ENCODE assay signal across 8 mouse cellular contexts in genomic region chr17:15065391-15066024, GRCm38 (mm10). TPM values are rescaled to one million over a fixed set of nuclear protein-coding genes. Genes with fewer than 3 reads are reported as not detected.
A peak's percentile ranks its signal among the peaks of the same experiment; 100 is the strongest.
DNase-seq lines count a peak whose midpoint lies in the region; ATAC-seq and TF ChIP-seq lines count a peak whose summit lies in the region.

No protein-coding gene starts in this region.

- WGBS in hindbrain, postnatal 0 days: 43% methylated on average over 13 of the region's 13 CpGs
- WGBS in midbrain, embryonic 15.5 days: 41% methylated on average over 13 of the region's 13 CpGs
- WGBS in stomach, postnatal 0 days: 40% methylated on average over 13 of the region's 13 CpGs

- H3K36me3 ChIP-seq in hindbrain, postnatal 0 days (ENCODE audit: insufficient read depth, low read length): peaks cover 6% of the 10 kb centered on the region; the same call in 1 of the 2 replicates
- H3K36me3 ChIP-seq in midbrain, embryonic 15.5 days (replicated peaks): no peaks in the 10 kb centered on the region; the same call in 1 of the 2 replicates
- H3K36me3 ChIP-seq in stomach, postnatal 0 days (ENCODE audit: control insufficient read depth, insufficient read depth, low read length): peaks cover 2% of the 10 kb centered on the region; the same call in 1 of the 2 replicates

- peak; percentile 77 for DNase-seq in testis, postnatal 10 days (ENCODE audit: low spot score)
- no peak for DNase-seq in testis, postnatal 14 days (ENCODE audit: low spot score)
- DNase-seq in cerebellum, postnatal 14 days: peak; percentile 80
- DNase-seq in frontal cortex, postnatal 36 days (ENCODE audit: low spot score in 2 of 2): peak; percentile 69 to 70
- DNase-seq in hindbrain, postnatal 0 days (ENCODE audit: low spot score): peak; percentile 86
- peak; percentile 55 for DNase-seq in left cerebral cortex, postnatal 4 days
- DNase-seq in stomach, postnatal 0 days (ENCODE audit: low spot score): peak; percentile 80

- TF ChIP-seq CTCF in hindbrain, postnatal 0 days (IDR thresholded peaks at IDR 0.05; ENCODE audit: low read depth): peak; percentile 88
- peak; percentile 89 for TF ChIP-seq CTCF in stomach, postnatal 0 days (IDR thresholded peaks at IDR 0.05; ENCODE audit: low read depth)

- H3K4me1 ChIP-seq in hindbrain, postnatal 0 days (ENCODE audit: insufficient read depth, low read length): peaks cover 4% of the 10 kb centered on the region; the same call in 1 of the 2 replicates
- peaks cover 8% of the 10 kb centered on the region for H3K4me1 ChIP-seq in midbrain, embryonic 15.5 days
- no peaks in the 10 kb centered on the region for H3K4me1 ChIP-seq in stomach, postnatal 0 days (replicated peaks; ENCODE audit: control insufficient read depth, insufficient read depth)

- no peak for TF ChIP-seq EP300 in stomach, postnatal 0 days (optimal IDR thresholded peaks at IDR 0.05)

- intact Hi-C loops in left cerebral cortex, postnatal 4 days (cut with DNase I): loop anchor here (2.0 kb wide), 1 partner anchor 313 kb away; no protein-coding TSS in a partner anchor

- 0 out of 2 replicates have a peak overlapping the region, but pooled peaks have one; percentile 9 for H3K9ac ChIP-seq in hindbrain, postnatal 0 days (replicated peaks; ENCODE audit: low read length)
- H3K9ac ChIP-seq in midbrain, embryonic 15.5 days: peak overlapping the region; percentile 31
- H3K9ac ChIP-seq in stomach, postnatal 0 days (ENCODE audit: low read length): no peak overlapping the region

- no peak overlapping the region for H3K27ac ChIP-seq in hindbrain, postnatal 0 days
- peak overlapping the region; percentile 75 for H3K27ac ChIP-seq in midbrain, embryonic 15.5 days
- H3K27ac ChIP-seq in stomach, postnatal 0 days (replicated peaks): no peak overlapping the region

- peak; percentile 86 for ATAC-seq in hindbrain, postnatal 0 days
- ATAC-seq in midbrain, embryonic 15.5 days (replicated peaks): peak; percentile 89
- ATAC-seq in stomach, postnatal 0 days (ENCODE audit: low FRiP score, low TSS enrichment): peak; percentile 70

- peak overlapping the region; percentile 42 for H3K4me2 ChIP-seq in hindbrain, postnatal 0 days (ENCODE audit: low read depth, low read length)
- peak overlapping the region; percentile 46 for H3K4me2 ChIP-seq in midbrain, embryonic 15.5 days
- 0 out of 2 replicates have a peak overlapping the region, but pooled peaks have one; percentile 21 for H3K4me2 ChIP-seq in stomach, postnatal 0 days (replicated peaks; ENCODE audit: low read depth)

- no peak overlapping the region for H3K4me3 ChIP-seq in hindbrain, postnatal 0 days (ENCODE audit: low read length)
- peak overlapping the region; percentile 23 for H3K4me3 ChIP-seq in midbrain, embryonic 15.5 days
- H3K4me3 ChIP-seq in stomach, postnatal 0 days (ENCODE audit: low read depth, low read length): no peak overlapping the region

- H3K27me3 ChIP-seq in hindbrain, postnatal 0 days (ENCODE audit: insufficient read depth, low read length): no peaks in the 10 kb centered on the region
- H3K27me3 ChIP-seq in midbrain, embryonic 15.5 days (replicated peaks): no peaks in the 10 kb centered on the region
- H3K27me3 ChIP-seq in stomach, postnatal 0 days (ENCODE audit: control insufficient read depth, insufficient read depth, low read length): no peaks in the 10 kb centered on the region

- no peaks in the 10 kb centered on the region for H3K9me3 ChIP-seq in hindbrain, postnatal 0 days (ENCODE audit: low read length)
- no peaks in the 10 kb centered on the region for H3K9me3 ChIP-seq in midbrain, embryonic 15.5 days
- H3K9me3 ChIP-seq in stomach, postnatal 0 days (ENCODE audit: control insufficient read depth, low read length): no peaks in the 10 kb centered on the region

RNA-seq across cellular contexts. Expression of gene Gm3448, which starts 24.2 kb away (rescaled TPM):
- total RNA-seq in hindbrain, postnatal 0 days (2014; rRNA removed): 0.99 and 1.7 TPM in 2 replicates
- polyA plus RNA-seq in hindbrain, postnatal 0 days (2015; fragmentation: Nextera tagmentation; extraction: Ambion mirVana): 1.4 and 2.3 TPM in 2 replicates
- total RNA-seq in left cerebral cortex, postnatal 4 days (2021): 1 to 10 TPM; 6.6 to 7.7 TPM
- polyA plus RNA-seq in midbrain, embryonic 15.5 days (2015; fragmentation: Nextera tagmentation; extraction: Ambion mirVana): 3.9 and 5.0 TPM in 2 replicates
- polyA plus RNA-seq in stomach, postnatal 0 days (2015; fragmentation: Nextera tagmentation; extraction: Ambion mirVana): 2.9 and 3.9 TPM in 2 replicates

RNA-seq across cellular contexts. Expression of gene Tcte3, which starts 24.2 kb away (rescaled TPM):
- total RNA-seq in hindbrain, postnatal 0 days (2014; rRNA removed): not detected in 2 replicates
- polyA plus RNA-seq in hindbrain, postnatal 0 days (2015; fragmentation: Nextera tagmentation; extraction: Ambion mirVana): 1.0 and 2.3 TPM in 2 replicates
- total RNA-seq in left cerebral cortex, postnatal 4 days (2021): 1 to 10 TPM in 1 of 2 experiments, under 1 TPM in 1; 0.79 to 3.2 TPM
- 0.53 TPM in 1 of 2 replicates, not detected in the other for polyA plus RNA-seq in midbrain, embryonic 15.5 days (2015; fragmentation: Nextera tagmentation; extraction: Ambion mirVana)
- polyA plus RNA-seq in stomach, postnatal 0 days (2015; fragmentation: Nextera tagmentation; extraction: Ambion mirVana): 0.79 and 1.3 TPM in 2 replicates

RNA-seq across cellular contexts. Expression of gene Ermard, which starts 24.5 kb away (rescaled TPM):
- 37.8 and 44.2 TPM in 2 replicates for total RNA-seq in hindbrain, postnatal 0 days (2014; rRNA removed)
- polyA plus RNA-seq in hindbrain, postnatal 0 days (2015; fragmentation: Nextera tagmentation; extraction: Ambion mirVana): 54.0 and 59.2 TPM in 2 replicates
- 10 to 100 TPM; 56.5 to 58.0 TPM for total RNA-seq in left cerebral cortex, postnatal 4 days (2021)
- polyA plus RNA-seq in midbrain, embryonic 15.5 days (2015; fragmentation: Nextera tagmentation; extraction: Ambion mirVana): 85.6 and 91.8 TPM in 2 replicates
- 33.3 and 36.2 TPM in 2 replicates for polyA plus RNA-seq in stomach, postnatal 0 days (2015; fragmentation: Nextera tagmentation; extraction: Ambion mirVana)

RNA-seq across cellular contexts. Expression of gene Gm3435, which starts 55.5 kb away (rescaled TPM):
- total RNA-seq in hindbrain, postnatal 0 days (2014; rRNA removed): 0.65 and 7.8 TPM in 2 replicates
- 7.7 and 10.3 TPM in 2 replicates for polyA plus RNA-seq in hindbrain, postnatal 0 days (2015; fragmentation: Nextera tagmentation; extraction: Ambion mirVana)
- 1 to 10 TPM; 3.1 to 3.7 TPM for total RNA-seq in left cerebral cortex, postnatal 4 days (2021)
- polyA plus RNA-seq in midbrain, embryonic 15.5 days (2015; fragmentation: Nextera tagmentation; extraction: Ambion mirVana): 9.9 and 10.5 TPM in 2 replicates
- polyA plus RNA-seq in stomach, postnatal 0 days (2015; fragmentation: Nextera tagmentation; extraction: Ambion mirVana): 5.4 and 5.8 TPM in 2 replicates
